Mouse (Mus musculus): ENCODE data around the gene Glce.

Glce gene

GRCm38 (mm10) chr9:62121551-62122447 is 656 bp downstream of the Glce start:
- peak; percentile 44 to 70 for DNase-seq

DNA sequence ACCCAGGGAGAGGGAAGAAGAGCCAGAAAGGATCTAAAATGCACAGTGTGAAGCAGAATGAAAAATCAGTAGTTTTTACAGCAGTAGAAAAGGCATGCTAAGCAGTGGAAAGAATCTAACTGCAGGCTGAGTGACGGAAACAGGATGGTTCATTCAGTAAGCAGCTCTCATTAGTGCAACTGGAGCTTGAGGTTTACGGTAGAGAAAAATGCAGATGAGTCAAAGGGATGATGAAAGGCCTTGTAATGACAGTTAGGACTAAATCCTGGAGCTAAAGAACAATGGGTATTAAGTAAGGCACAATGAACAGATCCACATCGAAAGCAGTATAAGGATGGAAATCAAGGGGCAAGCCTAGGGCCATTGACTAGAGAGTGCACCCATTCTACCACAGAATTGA is 3.7 kb downstream of the Glce start:
- DNase-seq = no peak

- DNase-seq = no peak
These were observed 6.6 kb downstream of the Glce start for GRCm38 (mm10) chr9:62115826-62116225.

DNA sequence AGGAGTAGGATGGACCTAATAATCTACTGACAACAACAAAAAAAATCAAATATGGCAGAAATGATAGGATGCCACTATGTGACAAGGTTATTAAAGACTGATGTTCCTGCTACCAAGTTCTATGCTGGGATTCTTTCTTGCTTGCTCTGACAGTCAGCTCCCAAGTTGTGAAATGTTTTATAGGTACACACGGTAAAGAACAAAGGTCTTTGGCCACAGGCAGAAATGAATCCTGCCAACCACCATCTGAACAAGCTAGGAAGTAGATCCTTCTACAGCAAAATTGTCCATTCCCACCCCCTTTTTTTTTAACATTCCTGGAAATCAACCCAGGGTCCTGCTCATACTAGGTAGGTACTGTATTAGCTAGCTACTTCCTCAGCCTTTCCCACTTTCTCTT is 25.9 kb downstream of the Glce start:
- DNase-seq = no peak

DNA sequence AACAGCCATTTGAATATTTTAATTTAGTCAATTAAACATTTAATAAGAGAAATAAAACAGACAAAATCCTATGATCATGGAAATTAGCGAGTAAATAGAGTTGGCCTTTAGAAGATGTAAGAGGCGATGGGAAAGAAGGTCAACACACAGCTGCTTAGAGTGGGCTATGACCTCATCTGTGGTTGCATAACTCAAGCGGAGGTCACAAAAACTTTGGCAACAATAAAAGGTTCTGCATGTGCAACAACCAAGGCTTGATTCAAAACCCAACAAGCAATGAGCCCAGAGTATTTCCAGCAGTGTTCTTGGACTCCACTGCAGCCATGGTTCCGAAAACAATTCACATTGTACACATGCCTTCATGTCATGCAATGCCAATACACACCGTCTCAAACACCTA is 30.9 kb downstream of the Glce start:
- no peak for DNase-seq

DNA sequence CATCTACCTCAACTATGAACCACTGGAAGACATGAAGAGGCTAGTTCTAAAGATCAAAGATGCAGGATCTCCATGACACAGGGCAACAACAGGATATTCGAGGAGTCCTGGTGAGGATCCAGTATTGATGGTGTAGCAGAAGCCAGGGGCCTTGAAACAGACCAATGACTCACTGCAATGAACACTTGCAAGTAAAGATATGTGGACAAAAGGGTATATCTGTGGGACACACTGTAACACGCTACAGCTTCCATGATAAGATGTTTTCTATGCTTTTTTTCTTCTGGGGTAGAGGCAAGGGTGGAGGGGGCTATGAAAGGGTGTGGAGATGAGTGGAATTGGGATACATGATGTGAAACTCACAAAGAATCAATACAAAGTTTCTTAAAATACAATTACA is 36.9 kb downstream of the Glce start:
- no peak for DNase-seq

DNA sequence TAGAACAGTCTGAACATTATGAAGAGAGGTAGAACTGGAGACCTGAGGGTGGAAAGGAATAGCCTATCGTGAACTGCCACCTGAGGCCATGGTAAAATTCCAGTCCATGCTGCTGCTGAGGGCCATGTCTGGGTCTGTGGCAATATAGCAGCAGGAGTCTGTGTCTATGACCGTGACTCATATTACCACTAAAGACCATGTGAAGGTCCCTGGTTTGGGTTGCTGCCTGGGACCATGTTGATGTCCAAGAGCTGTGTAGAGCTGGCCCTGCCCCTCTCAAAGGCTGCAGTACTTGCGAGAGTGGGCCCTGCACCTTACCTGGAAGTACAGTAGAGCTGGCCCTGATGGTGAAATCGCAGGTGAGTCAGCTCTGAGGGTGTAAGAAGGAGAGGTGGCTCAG is 37.6 kb downstream of the Glce start:
- no peak for DNase-seq

GRCm38 (mm10) chr9:62082986-62083385 is 39.5 kb downstream of the Glce start:
- no peak for DNase-seq

- DNase-seq = no peak
These were observed 40.9 kb downstream of the Glce start for GRCm38 (mm10) chr9:62081542-62081941.

- no peak for DNase-seq
These were observed 42.3 kb downstream of the Glce start for GRCm38 (mm10) chr9:62080028-62080760.

GRCm38 (mm10) chr9:62062234-62062633 is 60.2 kb downstream of the Glce start:
- no peak for DNase-seq

DNA sequence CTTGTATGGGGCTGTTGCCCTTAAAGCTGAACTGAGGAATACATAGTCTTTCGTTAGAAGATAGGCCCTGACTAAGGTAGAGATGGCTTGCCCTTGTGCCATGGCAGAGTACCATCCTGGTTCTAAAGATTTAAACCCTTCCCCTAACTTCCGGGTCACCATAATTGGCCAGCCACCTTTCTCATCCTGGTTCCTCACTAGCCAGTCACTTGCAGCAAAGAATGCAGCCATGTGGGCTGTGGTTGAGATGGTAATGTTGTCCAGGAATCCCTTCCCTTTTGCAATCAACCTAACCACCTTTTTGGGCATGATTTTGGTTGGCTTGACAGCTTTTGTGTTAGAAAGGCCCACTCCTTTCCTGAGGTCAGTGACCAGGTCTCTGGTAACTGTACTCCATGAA is 62.0 kb downstream of the Glce start:
- no peak for DNase-seq

DNA sequence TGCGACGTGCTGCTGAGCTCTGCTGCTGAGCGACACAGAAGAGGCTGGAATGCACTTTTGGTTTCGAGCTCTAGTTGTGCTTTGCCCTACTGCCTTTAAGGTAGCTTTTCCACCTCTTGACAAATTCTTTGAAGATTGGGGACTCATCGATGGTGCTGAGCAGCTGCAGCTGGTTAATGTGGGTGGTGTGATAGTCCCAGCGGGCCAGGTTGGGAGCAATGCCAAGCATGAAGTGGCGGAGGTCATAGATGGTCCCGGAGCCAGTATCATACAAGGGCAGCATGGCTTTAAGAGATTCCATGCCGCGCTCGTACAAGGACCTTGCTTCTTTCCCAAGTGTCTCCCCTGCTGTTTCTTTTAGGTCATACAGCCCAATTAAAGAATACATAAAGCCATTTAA is 62.5 kb downstream of the Glce start:
- DNase-seq = no peak

- DNase-seq = no peak
These were observed 64.5 kb downstream of the Glce start for GRCm38 (mm10) chr9:62057881-62058506.

GRCm38 (mm10) chr9:62056206-62056605 is 66.2 kb downstream of the Glce start:
- no peak for DNase-seq

DNA sequence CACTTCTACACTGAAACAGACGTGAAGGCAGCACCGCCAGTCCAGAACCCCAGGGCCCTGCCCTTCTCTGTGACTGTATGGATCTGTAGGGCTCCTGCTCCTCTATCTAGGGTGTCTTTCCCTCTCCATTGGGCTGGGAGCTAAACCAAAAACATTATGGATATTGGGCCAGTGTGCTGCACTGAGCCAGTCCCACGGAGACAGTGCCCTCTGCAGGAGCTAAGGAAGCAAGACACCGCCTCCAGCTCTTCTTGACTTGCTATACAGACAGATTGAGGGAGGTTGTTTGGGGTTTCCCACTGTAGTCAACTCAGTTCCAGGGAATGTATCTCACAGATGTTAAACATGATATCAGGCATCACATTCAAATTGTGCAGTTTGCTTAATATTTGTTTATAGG is 71.7 kb downstream of the Glce start:
- DNase-seq = peak; percentile 58 to 69

GRCm38 (mm10) chr9:62049166-62049565 is 73.3 kb downstream of the Glce start:
- no peak for DNase-seq

GRCm38 (mm10) chr9:62042167-62042566 is 80.3 kb downstream of the Glce start:
- no peak for DNase-seq

DNA sequence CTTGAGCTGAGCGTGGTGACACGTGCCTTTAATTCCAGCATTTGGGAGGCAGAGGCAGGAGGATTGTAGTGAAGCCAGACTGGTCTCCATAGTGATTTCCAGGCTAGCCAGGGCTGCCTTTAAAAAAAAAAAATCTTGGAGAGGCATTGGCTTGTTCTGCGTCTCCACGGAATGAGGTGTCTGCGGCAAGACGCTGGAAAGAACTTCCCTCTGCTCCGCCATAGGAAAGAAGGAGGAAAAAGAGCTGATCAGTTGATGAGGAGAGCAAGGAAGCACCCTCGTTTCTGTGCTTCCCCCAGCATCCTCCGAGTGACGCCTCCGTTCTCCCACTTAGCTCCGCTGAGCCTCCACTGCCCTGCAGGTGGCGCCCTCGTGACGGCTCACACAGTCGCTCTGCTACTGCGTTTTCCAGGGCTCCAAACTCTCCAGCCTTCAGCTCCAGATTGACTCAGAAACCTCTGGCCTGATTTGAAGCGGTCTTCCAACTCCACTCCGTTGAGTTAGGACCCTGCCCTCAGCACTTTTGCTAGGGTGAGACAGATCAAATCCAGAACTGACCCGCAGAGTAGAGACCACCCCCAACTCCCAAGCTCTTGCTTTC is 82.3 kb downstream of the Glce start:
- DNase-seq = peak; percentile 95 to 96

- no peak for DNase-seq
These were observed 86.6 kb downstream of the Glce start for GRCm38 (mm10) chr9:62035806-62036205.

- no peak for DNase-seq
These were observed 90.2 kb downstream of the Glce start for GRCm38 (mm10) chr9:62032206-62032605.

- no peak for DNase-seq
These were observed 94.4 kb downstream of the Glce start for GRCm38 (mm10) chr9:62028072-62028471.

GRCm38 (mm10) chr9:62026600-62026999 is 95.9 kb downstream of the Glce start, which contains the start of gene Paqr5:
TSS of gene Paqr5 (minus strand) at chr9:62026856.
- DNase-seq = peak; percentile 80 to 87

Measured in kidney, postnatal 4 days (tissue).